In the genomic region with DNA sequence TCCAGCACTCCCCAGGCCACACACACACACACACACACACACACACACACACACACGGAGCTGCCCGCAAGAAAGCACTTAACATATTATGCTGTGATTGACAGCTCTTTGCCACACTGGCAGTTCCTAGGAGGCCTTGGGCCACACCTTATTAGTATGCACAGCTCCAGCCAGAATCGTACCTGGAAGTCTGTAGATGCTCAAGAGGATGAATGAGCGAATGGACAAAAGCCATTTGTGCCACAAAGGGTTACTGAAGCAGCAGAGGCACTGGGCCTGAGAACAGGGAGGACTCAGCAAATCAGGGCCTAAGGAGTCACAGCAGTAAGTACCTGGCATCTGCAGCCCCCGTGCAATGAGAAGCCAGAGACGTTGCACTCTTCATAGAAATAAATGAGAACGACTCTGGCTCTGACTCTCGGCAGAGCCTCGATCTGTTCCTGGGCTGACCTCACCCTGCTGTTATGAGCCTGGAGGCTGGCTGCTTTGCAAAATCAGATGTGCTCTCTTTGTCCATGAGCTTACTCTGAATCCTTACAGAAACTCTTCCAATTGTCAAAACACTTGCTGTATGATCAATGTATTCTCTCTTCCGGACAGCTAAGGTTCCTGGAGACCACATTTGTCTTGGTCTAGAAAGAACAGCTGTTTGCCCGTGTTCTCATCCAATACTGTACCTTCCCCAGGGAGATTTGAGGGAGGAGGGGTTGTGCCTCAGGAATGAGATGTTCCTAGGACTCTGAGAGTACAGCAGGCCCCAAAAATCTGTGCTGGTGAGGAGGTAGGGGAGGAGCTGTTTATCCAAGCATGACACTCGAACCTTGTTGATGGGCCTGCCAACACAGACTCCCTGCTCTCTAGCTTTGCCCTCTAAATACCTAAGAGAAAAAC, we compare ENCODE assay signal across 7 mouse cellular contexts. TPM values are rescaled to one million over a fixed set of nuclear protein-coding genes. Genes with fewer than 3 reads are reported as not detected.
A peak's percentile ranks its signal among the peaks of the same experiment; 100 is the strongest.
DNase-seq lines count a peak whose midpoint lies in the region; ATAC-seq and TF ChIP-seq lines count a peak whose summit lies in the region.

No protein-coding gene starts in this region.

- H3K4me3 ChIP-seq in lung, embryonic 15.5 days: no peak overlapping the region
- 0 out of 2 replicates have a peak overlapping the region, but pooled peaks have one; percentile 8 for H3K4me3 ChIP-seq in heart, embryonic 11.5 days (ENCODE audit: low read depth, low read length)
- no peak overlapping the region for H3K4me3 ChIP-seq in kidney, postnatal 0 days (replicated peaks; ENCODE audit: low read depth, low read length)
- peak overlapping the region; percentile 10; the same call in 1 of the 2 replicates for H3K4me3 ChIP-seq in stomach, embryonic 14.5 days (ENCODE audit: low read depth, low read length)

- peaks cover 42% of the 10 kb centered on the region for H3K27me3 ChIP-seq in lung, embryonic 15.5 days
- peaks cover 13% of the 10 kb centered on the region for H3K27me3 ChIP-seq in heart, embryonic 11.5 days (ENCODE audit: control insufficient read depth, insufficient read depth, low read length)
- H3K27me3 ChIP-seq in kidney, postnatal 0 days (ENCODE audit: insufficient read depth, low read length): peaks cover 9% of the 10 kb centered on the region; the same call in 1 of the 2 replicates
- no peaks in the 10 kb centered on the region for H3K27me3 ChIP-seq in stomach, embryonic 14.5 days (ENCODE audit: control insufficient read depth, insufficient read depth, low read length)

- H3K4me2 ChIP-seq in lung, embryonic 15.5 days: peak overlapping the region; percentile 31
- peak overlapping the region; percentile 37 for H3K4me2 ChIP-seq in heart, embryonic 11.5 days
- H3K4me2 ChIP-seq in kidney, postnatal 0 days (ENCODE audit: low read length): peak overlapping the region; percentile 86; the same call in 1 of the 2 replicates
- H3K4me2 ChIP-seq in stomach, embryonic 14.5 days (replicated peaks; ENCODE audit: low read depth, low read length): peak overlapping the region; percentile 31

- WGBS in lung, embryonic 15.5 days: 41% methylated on average over 12 of the region's 12 CpGs
- WGBS in heart, embryonic 11.5 days (ENCODE audit: insufficient replicate concordance): 48% methylated on average over 12 of the region's 12 CpGs
- 37% methylated on average over 12 of the region's 12 CpGs for WGBS in kidney, postnatal 0 days
- 28% methylated on average over 12 of the region's 12 CpGs for WGBS in stomach, embryonic 14.5 days

- TF ChIP-seq CTCF in kidney, postnatal 0 days (IDR thresholded peaks at IDR 0.05; ENCODE audit: low read depth): no peak

- H3K27ac ChIP-seq in lung, embryonic 15.5 days: no peak overlapping the region
- no peak overlapping the region for H3K27ac ChIP-seq in heart, embryonic 11.5 days (ENCODE audit: low read depth, low read length)
- peak overlapping the region; percentile 8; the same call in 1 of the 2 replicates for H3K27ac ChIP-seq in kidney, postnatal 0 days
- H3K27ac ChIP-seq in stomach, embryonic 14.5 days (ENCODE audit: low read length): peak overlapping the region; percentile 45; the same call in 1 of the 2 replicates

- ATAC-seq in lung, embryonic 15.5 days (ENCODE audit: borderline replicate concordance, extremely low read depth, low FRiP score, low TSS enrichment): no peak
- ATAC-seq in heart, embryonic 11.5 days (replicated peaks; ENCODE audit: insufficient number of reproducible peaks, low FRiP score, low TSS enrichment): no peak
- no peak for ATAC-seq in kidney, postnatal 0 days (replicated peaks; ENCODE audit: low FRiP score, low read depth)
- 0 out of 2 replicates have a peak, but pooled peaks have one; percentile 33 for ATAC-seq in stomach, embryonic 14.5 days (ENCODE audit: insufficient number of reproducible peaks, insufficient read depth, low FRiP score, low read depth)

- DNase-seq in lung, postnatal 14 days: no peak
- peak; percentile 16 for DNase-seq in kidney, postnatal 0 days (ENCODE audit: low spot score)
- DNase-seq in urinary bladder, postnatal 14 days (ENCODE audit: low spot score): no peak
- no peak for DNase-seq in right cerebral cortex, postnatal 10 days (ENCODE audit: low spot score in 2 of 2)

- H3K9me3 ChIP-seq in lung, embryonic 15.5 days: no peaks in the 10 kb centered on the region
- H3K9me3 ChIP-seq in heart, embryonic 11.5 days (replicated peaks; ENCODE audit: control insufficient read depth, low read length): no peaks in the 10 kb centered on the region
- no peaks in the 10 kb centered on the region for H3K9me3 ChIP-seq in kidney, postnatal 0 days (replicated peaks; ENCODE audit: low read length)
- H3K9me3 ChIP-seq in stomach, embryonic 14.5 days (ENCODE audit: control insufficient read depth, low read depth, low read length): no peaks in the 10 kb centered on the region

- H3K4me1 ChIP-seq in lung, embryonic 15.5 days: peaks cover 29% of the 10 kb centered on the region
- peaks cover 19% of the 10 kb centered on the region; the same call in 1 of the 2 replicates for H3K4me1 ChIP-seq in heart, embryonic 11.5 days (ENCODE audit: control insufficient read depth, insufficient read depth, low read length)
- peaks cover 13% of the 10 kb centered on the region for H3K4me1 ChIP-seq in kidney, postnatal 0 days (replicated peaks; ENCODE audit: insufficient read depth, low read length)
- H3K4me1 ChIP-seq in stomach, embryonic 14.5 days (ENCODE audit: control insufficient read depth, insufficient read depth, low read length): no peaks in the 10 kb centered on the region; the same call in 1 of the 2 replicates

- no peak overlapping the region for H3K9ac ChIP-seq in lung, embryonic 15.5 days
- H3K9ac ChIP-seq in heart, embryonic 11.5 days (ENCODE audit: low read depth, low read length): no peak overlapping the region
- no peak overlapping the region for H3K9ac ChIP-seq in kidney, postnatal 0 days (ENCODE audit: low read depth, low read length)
- no peak overlapping the region for H3K9ac ChIP-seq in stomach, embryonic 14.5 days (replicated peaks; ENCODE audit: low read depth, low read length)

- no peaks in the 10 kb centered on the region for H3K36me3 ChIP-seq in lung, embryonic 15.5 days
- no peaks in the 10 kb centered on the region for H3K36me3 ChIP-seq in heart, embryonic 11.5 days (ENCODE audit: control insufficient read depth, insufficient read depth, low read length)
- H3K36me3 ChIP-seq in kidney, postnatal 0 days (ENCODE audit: insufficient read depth, low read length): no peaks in the 10 kb centered on the region
- H3K36me3 ChIP-seq in stomach, embryonic 14.5 days (ENCODE audit: control insufficient read depth, insufficient read depth, low read length): no peaks in the 10 kb centered on the region

RNA-seq across cellular contexts. Expression of a gene that starts 3.5 kb away (rescaled TPM):
- polyA plus RNA-seq in lung, embryonic 15.5 days (2015; fragmentation: Nextera tagmentation; extraction: Ambion mirVana): 5.8 and 6.8 TPM in 2 replicates
- 5.7 and 7.2 TPM in 2 replicates for polyA plus RNA-seq in heart, embryonic 11.5 days (2014; fragmentation: Nextera tagmentation; extraction: Ambion mirVana)
- polyA plus RNA-seq in kidney, postnatal 0 days (2015; fragmentation: Nextera tagmentation; extraction: Ambion mirVana): 4.9 and 5.8 TPM in 2 replicates
- 10.1 and 12.9 TPM in 2 replicates for polyA plus RNA-seq in stomach, embryonic 14.5 days (2014; fragmentation: Nextera tagmentation; extraction: Ambion mirVana)

RNA-seq across cellular contexts. Expression of a gene that starts 23.7 kb away (rescaled TPM):
- polyA plus RNA-seq in lung, embryonic 15.5 days (2015; fragmentation: Nextera tagmentation; extraction: Ambion mirVana): 3.6 and 5.8 TPM in 2 replicates
- 6.0 and 6.7 TPM in 2 replicates for polyA plus RNA-seq in heart, embryonic 11.5 days (2014; fragmentation: Nextera tagmentation; extraction: Ambion mirVana)
- 0.66 and 0.80 TPM in 2 replicates for polyA plus RNA-seq in kidney, postnatal 0 days (2015; fragmentation: Nextera tagmentation; extraction: Ambion mirVana)
- polyA plus RNA-seq in stomach, embryonic 14.5 days (2014; fragmentation: Nextera tagmentation; extraction: Ambion mirVana): 8.1 and 8.3 TPM in 2 replicates

Comparison
In these comparisons a context has a peak if more than half of its experiments do, and no peak if none do; other contexts are left out.
1. H3K27ac ChIP-seq: peak in kidney, postnatal 0 days (single experiment) and stomach, embryonic 14.5 days (single experiment); none in lung, embryonic 15.5 days (single experiment) and heart, embryonic 11.5 days (single experiment).
2. H3K4me2 ChIP-seq: peak in every context shown above with its lines; median percentile 86 in kidney, postnatal 0 days; 37 in heart, embryonic 11.5 days; 31 in lung, embryonic 15.5 days; 31 in stomach, embryonic 14.5 days.
3. H3K4me3 ChIP-seq: peak in heart, embryonic 11.5 days (single experiment) and stomach, embryonic 14.5 days (single experiment); none in lung, embryonic 15.5 days (single experiment) and kidney, postnatal 0 days (single experiment).